Mouse (Mus musculus): ENCODE data around the gene Stra6. TPM values are rescaled to one million over a fixed set of nuclear protein-coding genes. Genes with fewer than 3 reads are reported as not detected.

Gene Stra6
- polyA plus RNA-seq, 3 experiments from 2014 or later = 4.0 to 5.3 TPM; not detected in 1

GRCm38 (mm10) chr9:58133893-58134884 lies 70.6 kb downstream of the Stra6 start:
- ATAC-seq = peak; percentile 79

- ATAC-seq = no peak
Measured at GRCm38 (mm10) chr9:58134906-58135305, 71.3 kb downstream of the Stra6 start.

GRCm38 (mm10) chr9:58135921-58136321 lies 72.3 kb downstream of the Stra6 start:
- no peak for ATAC-seq

GRCm38 (mm10) chr9:58139947-58140346 lies 76.4 kb downstream of the Stra6 start:
- ATAC-seq = peak; percentile 97

GRCm38 (mm10) chr9:58143419-58143818 lies 79.8 kb downstream of the Stra6 start:
- no peak for ATAC-seq

GRCm38 (mm10) chr9:58144664-58145063 lies 81.1 kb downstream of the Stra6 start:
- ATAC-seq = no peak

GRCm38 (mm10) chr9:58145417-58145816 lies 81.8 kb downstream of the Stra6 start:
- no peak for ATAC-seq

GRCm38 (mm10) chr9:58148806-58149205 lies 85.2 kb downstream of the Stra6 start:
- no peak for ATAC-seq

- ATAC-seq = no peak
Measured at GRCm38 (mm10) chr9:58150733-58151361, 87.3 kb downstream of the Stra6 start.

- no peak for ATAC-seq
Measured at GRCm38 (mm10) chr9:58153095-58153494, 89.5 kb downstream of the Stra6 start.

- no peak for ATAC-seq
Measured at GRCm38 (mm10) chr9:58155366-58155765, 91.8 kb downstream of the Stra6 start.

GRCm38 (mm10) chr9:58156819-58157560 lies 93.4 kb downstream of the Stra6 start:
- ATAC-seq = no peak

GRCm38 (mm10) chr9:58157838-58158237 lies 94.2 kb downstream of the Stra6 start:
- ATAC-seq = no peak

GRCm38 (mm10) chr9:58158541-58159311 lies 95.1 kb downstream of the Stra6 start:
- no peak for ATAC-seq

GRCm38 (mm10) chr9:58159855-58160254 lies 96.3 kb downstream of the Stra6 start:
- ATAC-seq = no peak

- ATAC-seq = no peak
Measured at GRCm38 (mm10) chr9:58160315-58160714, 96.7 kb downstream of the Stra6 start.

- no peak for ATAC-seq
Measured at GRCm38 (mm10) chr9:58162173-58162572, 98.6 kb downstream of the Stra6 start.

GRCm38 (mm10) chr9:58163146-58163545 lies 99.6 kb downstream of the Stra6 start:
- ATAC-seq = no peak

GRCm38 (mm10) chr9:58165779-58166178 lies 102.2 kb downstream of the Stra6 start:
- ATAC-seq = no peak

- ATAC-seq = no peak
Measured at GRCm38 (mm10) chr9:58168880-58169279, 105.3 kb downstream of the Stra6 start.

GRCm38 (mm10) chr9:58169426-58169825 lies 105.8 kb downstream of the Stra6 start:
- ATAC-seq = no peak

- no peak for ATAC-seq
Measured at GRCm38 (mm10) chr9:58172863-58173262, 109.3 kb downstream of the Stra6 start.
